Mouse (Mus musculus) liver (tissue): Measurements from ENCODE around the gene Tbc1d14.

Source experiments
- DNase-seq: peaks from one replicate; pipeline ENCODE4 v3.0.0-alpha.2; 2020; ENCODE audit warnings: mixed read lengths

The Tbc1d14 gene

GRCm38 (mm10) chr5:36452821-36453220, 140.3 kb downstream of the Tbc1d14 start:
- DNase-seq, result no peak

GRCm38 (mm10) chr5:36451872-36452389, 141.1 kb downstream of the Tbc1d14 start:
- no peak for DNase-seq

- peak; percentile 34 for DNase-seq
Measured at GRCm38 (mm10) chr5:36451119-36451518, 142.0 kb downstream of the Tbc1d14 start.

- DNase-seq, result no peak
Measured at GRCm38 (mm10) chr5:36449710-36450358, 143.2 kb downstream of the Tbc1d14 start.

GRCm38 (mm10) chr5:36447872-36448271, 145.2 kb downstream of the Tbc1d14 start:
- no peak for DNase-seq

- no peak for DNase-seq
Measured at GRCm38 (mm10) chr5:36446166-36446890, 146.7 kb downstream of the Tbc1d14 start.

GRCm38 (mm10) chr5:36445028-36445427, 148.0 kb downstream of the Tbc1d14 start:
- DNase-seq, result no peak

- DNase-seq, result no peak
Measured at GRCm38 (mm10) chr5:36444611-36445010, 148.5 kb downstream of the Tbc1d14 start.

- DNase-seq, result no peak
Measured at GRCm38 (mm10) chr5:36440741-36441140, 152.3 kb downstream of the Tbc1d14 start.
